Mouse (Mus musculus) embryonic fibroblast, embryonic 13.5 days (primary cell): ENCODE results near the gene Denr.

Experiments
- CTCF ChIP-seq: IDR thresholded peaks from 2 replicates; pipeline ENCODE4 v1.5.1; 2011; ENCODE audit warnings: mild to moderate bottlenecking, control low read depth, low read length, moderate library complexity, borderline replicate concordance; ENCODE audit not compliant: insufficient read depth
- POLR2A ChIP-seq: IDR thresholded peaks from 2 replicates; pipeline ENCODE4 v1.6.1; 2011; ENCODE audit warnings: low read depth, mild to moderate bottlenecking, control low read depth, low read length, moderate library complexity

- TF ChIP-seq POLR2A = no peak
- TF ChIP-seq CTCF = no peak
These were observed 70.3 kb downstream of the Denr start for GRCm38 (mm10) chr5:123977231-123977630.
